Mouse (Mus musculus) cerebellum, postnatal 36 days (tissue): ENCODE results near the gene Slc39a5.

ENCODE experiments used
- DNase-seq, 2 experiments: peaks; one replicate each; pipeline ENCODE4 v3.0.0; 2021 to 2022; ENCODE audit warnings: mixed read lengths in 2 of 2

The Slc39a5 gene

GRCm38 (mm10) chr10:128401056-128401455 is at the start of gene Slc39a5:
TSS of gene Slc39a5 (minus strand) at chr10:128401229.
- DNase-seq: no peak

- no peak for DNase-seq
Measured at GRCm38 (mm10) chr10:128445407-128445806, 44.4 kb upstream of the Slc39a5 start.

GRCm38 (mm10) chr10:128444354-128444753 is 43.3 kb upstream of the Slc39a5 start:
- no peak for DNase-seq

- no peak for DNase-seq
Measured at GRCm38 (mm10) chr10:128442718-128443117, 41.7 kb upstream of the Slc39a5 start.

- DNase-seq: peak; percentile 33 to 35
Measured at GRCm38 (mm10) chr10:128441324-128442119, 40.5 kb upstream of the Slc39a5 start.

- peak; percentile 42 to 51 for DNase-seq
Measured at GRCm38 (mm10) chr10:128440407-128440806, 39.4 kb upstream of the Slc39a5 start.

GRCm38 (mm10) chr10:128438675-128439279 is 37.7 kb upstream of the Slc39a5 start:
- DNase-seq: peak; percentile 26 to 29

- DNase-seq: peak; percentile 41 to 57
Measured at GRCm38 (mm10) chr10:128436376-128436775, 35.3 kb upstream of the Slc39a5 start.

GRCm38 (mm10) chr10:128435873-128436272 is 34.8 kb upstream of the Slc39a5 start:
- DNase-seq: peak; percentile 46 to 50

GRCm38 (mm10) chr10:128435186-128435823 is 34.3 kb upstream of the Slc39a5 start:
- peak; percentile 62 to 73 for DNase-seq

GRCm38 (mm10) chr10:128434681-128435080 is 33.7 kb upstream of the Slc39a5 start:
- DNase-seq: no peak

GRCm38 (mm10) chr10:128433417-128433816 is 32.4 kb upstream of the Slc39a5 start:
- DNase-seq: no peak

GRCm38 (mm10) chr10:128429454-128429853 is 28.4 kb upstream of the Slc39a5 start:
- DNase-seq: no peak

- DNase-seq: no peak
Measured at GRCm38 (mm10) chr10:128429052-128429451, 28.0 kb upstream of the Slc39a5 start.

GRCm38 (mm10) chr10:128425260-128425659 is 24.2 kb upstream of the Slc39a5 start:
- no peak for DNase-seq

- no peak for DNase-seq
Measured at GRCm38 (mm10) chr10:128424604-128425003, 23.6 kb upstream of the Slc39a5 start.

- DNase-seq: peak in 1 of 2 experiments; percentile 38
Measured at GRCm38 (mm10) chr10:128422426-128422825, 21.4 kb upstream of the Slc39a5 start.

GRCm38 (mm10) chr10:128414848-128415247 is 13.8 kb upstream of the Slc39a5 start:
- no peak for DNase-seq

GRCm38 (mm10) chr10:128413076-128413475 is 12.0 kb upstream of the Slc39a5 start:
- no peak for DNase-seq

- DNase-seq: no peak
Measured at GRCm38 (mm10) chr10:128412558-128412957, 11.5 kb upstream of the Slc39a5 start.

- no peak for DNase-seq
Measured at GRCm38 (mm10) chr10:128412055-128412381, 11.0 kb upstream of the Slc39a5 start.

- DNase-seq: peak; percentile 93
Measured at GRCm38 (mm10) chr10:128411211-128412054, 10.4 kb upstream of the Slc39a5 start, which contains the start of the genes Nabp2 and Rnf41. TSS of gene Nabp2 (minus strand) at chr10:128411492. TSS of gene Rnf41 (plus strand) at chr10:128411657.

GRCm38 (mm10) chr10:128410560-128410845 is 9.5 kb upstream of the Slc39a5 start:
- no peak for DNase-seq
